Mouse (Mus musculus): ENCODE data around the gene Sart1.
"Not testable (repeated sequence)": the region's sequence is repeated elsewhere in the genome, so short reads cannot be mapped to it uniquely, and the experiment has no call there.

The Sart1 gene

GRCm38 (mm10) chr19:5370932-5371331 lies 17.6 kb downstream of the Sart1 start:
- DNase-seq (ENCODE audit: low spot score in 2 of 2) = no peak

DNA sequence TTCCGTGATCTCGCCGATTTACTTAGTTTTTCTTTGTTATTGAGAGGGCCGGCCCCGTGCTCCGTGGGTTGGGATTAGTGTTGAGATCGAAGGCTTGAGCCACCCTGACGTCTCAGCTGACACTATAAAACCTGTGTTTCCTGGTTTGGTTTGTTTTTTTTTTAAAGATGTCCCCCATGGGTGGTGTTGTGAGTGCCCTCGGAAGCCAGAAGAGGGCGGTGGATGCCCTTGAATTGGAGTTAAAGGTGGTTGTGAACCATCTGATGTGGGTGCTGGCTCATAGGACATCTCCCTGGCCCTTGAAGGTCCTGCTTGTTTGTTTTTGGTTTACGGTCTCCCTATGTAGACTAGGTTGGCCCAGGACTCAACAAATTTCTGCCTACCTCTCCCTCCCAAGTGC lies 21.0 kb downstream of the Sart1 start:
- DNase-seq (ENCODE audit: low spot score in 2 of 2) = no peak

DNA sequence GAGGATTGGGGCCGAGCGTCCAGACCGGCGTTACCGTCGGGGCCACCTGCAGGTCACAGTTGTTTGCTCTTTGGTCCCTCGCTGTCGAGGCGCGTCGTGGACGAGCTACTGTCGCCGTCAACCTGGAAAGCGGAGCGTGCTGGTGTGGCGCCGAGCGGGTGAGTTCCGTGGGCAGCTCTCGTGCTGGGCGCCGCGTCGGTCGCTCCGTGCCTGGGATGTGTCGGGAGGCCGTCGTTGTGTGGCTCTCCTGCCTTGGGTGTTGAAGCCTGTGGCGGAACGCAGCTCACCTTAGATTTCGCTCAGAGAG lies 21.5 kb downstream of the Sart1 start, which contains the start of gene Banf1:
Gene Banf1, minus strand, starts transcription at position 116 of the 307 bp plus-strand sequence.
- no peak for DNase-seq (ENCODE audit: low spot score in 2 of 2)

DNA sequence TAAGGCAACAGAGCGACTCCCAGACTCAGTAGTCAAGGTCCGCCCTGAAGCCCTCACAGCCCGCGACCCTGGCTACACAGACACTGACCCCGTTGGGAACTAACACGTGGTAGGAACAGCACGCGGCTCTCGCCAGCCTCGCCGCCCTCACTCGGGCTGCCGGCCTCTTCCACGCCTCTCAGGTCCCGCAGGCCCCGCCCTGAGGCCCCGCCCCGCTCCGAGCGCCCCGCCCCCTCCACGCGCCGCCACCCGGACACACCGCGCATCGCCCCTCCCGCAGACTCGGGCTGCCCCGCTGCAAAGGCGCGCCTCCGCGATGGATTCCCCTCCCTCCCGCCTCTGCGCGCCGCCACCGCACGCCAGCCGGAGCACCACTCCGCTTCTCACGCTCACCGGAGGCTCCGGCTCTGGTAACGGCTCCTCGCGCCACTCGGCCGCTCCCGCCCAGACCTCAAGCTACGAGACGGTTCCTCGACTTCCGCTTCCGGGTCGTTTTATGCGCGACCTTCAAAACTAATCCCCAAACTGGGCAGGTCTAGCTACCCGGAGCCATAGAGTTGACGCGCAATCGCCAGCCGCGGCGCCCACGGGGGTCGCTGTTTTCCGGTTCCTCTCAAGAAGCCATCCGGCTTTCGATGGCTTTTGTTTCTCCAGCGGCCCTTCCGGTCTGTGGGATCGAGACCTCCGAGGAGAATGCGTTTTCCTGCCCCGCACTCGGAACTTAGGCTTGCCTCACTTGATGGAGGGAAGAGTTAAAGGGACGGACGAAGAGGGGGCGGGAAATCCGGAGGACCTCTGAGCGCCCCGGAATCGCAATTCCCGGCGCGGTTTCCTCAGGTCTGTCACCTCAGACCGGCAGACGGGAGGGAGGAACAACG lies 22.1 kb downstream of the Sart1 start, which contains the start of gene Eif1ad:
Gene Eif1ad, plus strand, starts transcription at position 567 of the 878 bp plus-strand sequence.
- DNase-seq (ENCODE audit: low spot score in 2 of 2) = peak; percentile 94 to 95

- no peak for DNase-seq (ENCODE audit: low spot score in 2 of 2)
Observed at GRCm38 (mm10) chr19:5365751-5366150, 22.8 kb downstream of the Sart1 start.

- no peak for DNase-seq (ENCODE audit: low spot score in 2 of 2)
Observed at GRCm38 (mm10) chr19:5364124-5364523, 24.4 kb downstream of the Sart1 start.

DNA sequence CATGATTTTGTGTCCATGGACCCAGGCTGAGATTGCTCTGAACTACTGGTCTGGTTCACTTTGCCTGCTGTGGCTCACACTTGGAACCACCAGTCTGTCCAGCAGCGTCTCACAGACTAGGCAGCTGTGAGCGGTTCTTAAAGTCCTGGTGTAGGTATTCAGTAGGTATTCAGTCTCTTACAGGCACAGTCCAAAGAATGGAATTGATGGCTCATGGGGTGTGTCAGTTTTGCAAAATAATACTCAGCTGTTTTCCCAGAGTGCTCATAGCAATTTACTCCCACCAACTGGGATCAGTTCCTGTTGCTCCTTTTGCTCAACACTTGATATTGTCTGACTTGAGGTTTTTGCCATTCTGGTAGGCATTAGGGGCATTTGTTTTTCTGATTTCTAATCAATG lies 26.3 kb downstream of the Sart1 start:
- DNase-seq (ENCODE audit: low spot score in 2 of 2) = no peak

- no peak for DNase-seq (ENCODE audit: low spot score in 2 of 2)
Observed at GRCm38 (mm10) chr19:5356080-5356479, 32.4 kb downstream of the Sart1 start.

DNA sequence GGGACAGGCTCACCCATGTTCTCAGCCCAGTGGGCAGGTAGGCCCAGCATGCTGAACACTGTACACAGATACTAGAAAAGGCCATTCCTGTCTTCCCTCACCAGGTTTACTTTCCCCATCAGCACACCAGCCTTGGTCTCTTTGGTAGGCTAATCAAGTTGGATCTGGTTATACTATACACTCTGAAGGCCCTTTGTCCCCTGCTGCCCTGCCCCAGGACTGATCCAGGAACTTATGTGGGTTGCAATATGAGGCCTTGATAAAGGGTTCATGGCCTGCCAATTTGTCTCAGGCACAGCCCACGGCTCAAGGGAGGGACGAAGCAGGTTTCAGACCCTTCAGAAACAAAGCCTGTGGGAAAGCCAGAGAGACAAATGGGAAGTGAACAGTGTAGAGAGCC lies 34.9 kb downstream of the Sart1 start:
- DNase-seq (ENCODE audit: low spot score in 2 of 2) = no peak

- DNase-seq (ENCODE audit: low spot score in 2 of 2) = not testable (repeated sequence)
Observed at GRCm38 (mm10) chr19:5349502-5349873, 39.0 kb downstream of the Sart1 start, which contains the start of gene Cst6. Cst6 (minus strand) TSS chr19:5349574.

DNA sequence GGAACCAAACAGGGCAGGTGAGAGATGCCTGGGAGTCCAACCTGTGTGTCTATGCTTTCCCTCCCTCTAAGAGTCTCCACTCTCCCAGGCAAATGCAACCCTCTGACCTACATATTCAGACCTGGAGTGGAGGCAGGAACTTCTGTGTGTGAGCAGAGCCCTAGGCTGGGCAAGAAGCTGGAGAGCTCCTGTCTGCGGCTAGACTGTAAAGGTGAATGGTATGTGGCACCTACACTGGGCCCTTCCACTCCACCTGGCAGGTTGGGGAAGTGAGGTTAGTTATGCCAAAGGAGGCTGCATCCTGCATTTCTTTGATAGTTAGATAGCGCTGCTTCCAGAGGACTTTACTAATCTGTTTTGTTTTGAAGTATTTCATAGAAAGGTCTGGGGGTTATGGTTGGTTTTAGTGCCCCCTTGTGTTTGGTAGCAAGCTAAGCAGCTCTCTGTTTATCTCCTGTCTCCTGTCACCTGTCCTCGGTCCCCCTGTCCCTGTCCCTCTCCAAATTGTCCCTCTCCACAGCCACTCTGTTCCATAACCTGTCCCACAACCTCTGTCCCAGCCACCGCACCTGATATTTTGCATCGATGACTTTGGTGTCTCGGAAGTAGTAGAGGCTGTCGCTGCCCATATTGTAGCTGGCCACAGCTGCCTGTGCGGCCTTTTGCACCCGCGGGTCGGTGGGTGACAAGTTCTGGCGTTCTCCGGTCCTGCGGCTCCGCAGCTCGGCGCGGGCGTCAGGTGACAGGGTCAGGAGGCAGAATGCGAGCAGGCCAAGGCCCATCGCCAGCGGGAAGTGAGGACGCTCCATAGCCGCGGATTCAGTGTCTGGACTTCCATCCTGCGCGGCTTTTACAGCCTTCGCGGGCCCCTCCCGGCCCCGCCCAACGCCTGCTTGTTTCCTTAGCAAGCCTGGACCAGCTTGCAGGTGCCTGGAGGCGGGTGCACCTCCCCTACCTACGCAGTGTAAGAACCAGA lies 39.7 kb downstream of the Sart1 start:
- peak; percentile 6 to 15 for DNase-seq (ENCODE audit: low spot score in 2 of 2)

GRCm38 (mm10) chr19:5348064-5348463 lies 40.4 kb downstream of the Sart1 start:
- DNase-seq (ENCODE audit: low spot score in 2 of 2) = no peak

DNA sequence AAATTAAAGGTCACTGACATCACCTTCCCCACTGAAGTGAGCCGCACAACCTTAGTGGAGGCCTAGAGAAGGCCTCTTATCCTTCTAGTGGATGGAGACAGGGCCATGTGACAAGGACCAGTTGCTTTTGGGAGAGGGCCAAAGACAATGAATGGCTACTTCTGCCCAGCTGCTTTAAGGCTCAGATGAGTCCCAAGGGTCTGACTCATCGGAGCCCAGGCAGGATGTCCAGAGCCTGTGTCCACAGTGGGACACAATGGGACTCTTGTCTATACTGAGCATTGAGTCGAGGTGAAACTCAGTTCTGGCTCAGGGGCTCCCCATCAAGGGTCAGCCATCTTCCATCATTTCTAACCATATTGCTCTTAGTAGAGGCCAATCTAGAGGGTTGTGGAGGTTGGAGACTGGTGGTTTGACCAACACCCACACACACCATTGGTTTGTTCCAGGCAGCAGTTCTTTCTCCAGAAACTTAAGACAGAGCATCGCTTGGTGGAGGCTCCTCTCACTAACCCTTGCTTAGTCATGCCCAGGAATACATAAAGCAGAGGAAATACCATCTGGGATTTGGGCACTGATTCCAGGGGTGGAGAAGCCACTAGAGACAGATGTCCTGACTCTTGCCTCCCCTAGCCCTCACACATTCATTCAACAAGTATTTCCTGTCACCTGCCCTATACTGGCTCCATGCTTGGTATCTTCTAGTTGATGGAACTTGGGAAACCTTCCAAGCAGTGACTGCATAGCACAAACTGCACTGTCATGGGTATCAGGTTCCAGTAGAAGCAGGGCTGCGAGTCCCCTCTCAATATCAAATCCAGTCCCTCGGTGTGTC lies 43.0 kb downstream of the Sart1 start:
- DNase-seq (ENCODE audit: low spot score in 2 of 2) = no peak

- DNase-seq (ENCODE audit: low spot score in 2 of 2) = no peak
Observed at GRCm38 (mm10) chr19:5341360-5341759, 47.1 kb downstream of the Sart1 start.

GRCm38 (mm10) chr19:5337975-5338374 lies 50.5 kb downstream of the Sart1 start:
- DNase-seq (ENCODE audit: low spot score in 2 of 2) = peak; percentile 61 to 69

GRCm38 (mm10) chr19:5335441-5335840 lies 53.1 kb downstream of the Sart1 start, which contains the start of gene Catsper1:
Catsper1 (plus strand) TSS chr19:5335741.
- DNase-seq (ENCODE audit: low spot score in 2 of 2) = no peak

DNA sequence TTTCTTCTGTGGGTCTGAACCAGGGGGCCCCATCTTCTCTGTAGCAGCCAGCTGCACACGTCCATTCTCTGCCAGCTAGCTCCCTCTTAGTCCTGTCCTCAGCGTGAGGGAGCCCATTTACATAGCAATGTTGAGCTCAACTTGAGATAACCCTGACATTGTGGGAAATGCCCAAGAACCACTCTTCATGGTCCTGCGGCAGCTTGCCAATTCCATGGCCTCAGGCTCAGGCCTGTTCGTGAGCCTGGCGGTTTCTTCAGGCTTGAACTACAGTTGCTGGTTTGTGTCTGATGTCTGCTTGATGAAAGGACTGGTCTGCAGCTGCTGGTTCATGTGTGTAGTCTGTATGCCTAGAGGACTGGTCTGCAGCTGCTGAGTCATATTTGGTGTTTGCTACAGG lies 53.8 kb downstream of the Sart1 start:
- no peak for DNase-seq (ENCODE audit: low spot score in 2 of 2)

DNA sequence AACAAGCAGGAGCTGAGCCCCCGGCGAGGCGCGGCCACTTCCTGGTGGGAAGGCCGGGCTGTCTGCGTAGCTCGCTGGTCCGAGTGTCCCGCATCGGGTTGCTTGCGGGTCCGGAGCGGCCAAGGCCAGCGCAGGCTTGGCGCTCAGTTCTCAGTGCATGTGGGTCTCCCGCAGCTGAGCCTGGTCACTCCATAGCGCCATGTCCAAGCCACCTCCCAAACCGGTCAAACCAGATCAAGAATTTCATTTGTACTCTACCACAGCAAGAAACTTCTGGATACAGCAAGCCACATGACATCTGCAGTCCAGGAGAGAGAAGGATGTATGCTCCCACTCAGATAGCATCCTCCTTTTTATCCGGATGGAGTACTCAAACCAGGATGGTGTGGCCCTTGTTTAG lies 60.5 kb downstream of the Sart1 start:
- no peak for DNase-seq (ENCODE audit: low spot score in 2 of 2)

Data from frontal cortex, postnatal 25 days (tissue).